Mouse (Mus musculus): Measurements from ENCODE around the gene Fcrl5.

GRCm38 (mm10) chr3:87546291-87546721 lies 110.7 kb downstream of the Fcrl5 start:
- TF ChIP-seq CTCF (IDR thresholded peaks at IDR 0.05; ENCODE audit: low read depth) = no peak
- no peak for TF ChIP-seq EP300 (optimal IDR thresholded peaks at IDR 0.05)

Measured in stomach, postnatal 0 days (tissue).